Mouse (Mus musculus) layer of hippocampus, adult 18-20 months (tissue): Measurements from ENCODE around the gene Zfp990. TPM values are rescaled to one million over a fixed set of nuclear protein-coding genes. Genes with fewer than 3 reads are reported as not detected.
"Not testable (repeated sequence)": the region's sequence is repeated elsewhere in the genome, so short reads cannot be mapped to it uniquely, and the experiment has no call there.

Experiments used
- DNase-seq, 2 experiments: peaks; one replicate each; pipeline ENCODE4 v3.0.0; 2022; ENCODE audit warnings: low spot score in 2 of 2
- long read RNA-seq: library from polyadenylated mRNA; stranded (forward); transcript quantifications from one replicate; pipeline ENCODE4 v2.0.0, GENCODE M21; 2021
- total RNA-seq, 2 experiments: library from RNA; stranded (reverse); gene quantifications; 2 replicates each; pipeline ENCODE4 v1.2.3; 2021

The Zfp990 gene
- under 1 TPM; 0.12 to 0.20 TPM for total RNA-seq
- long read RNA-seq, result 0 reads

DNA sequence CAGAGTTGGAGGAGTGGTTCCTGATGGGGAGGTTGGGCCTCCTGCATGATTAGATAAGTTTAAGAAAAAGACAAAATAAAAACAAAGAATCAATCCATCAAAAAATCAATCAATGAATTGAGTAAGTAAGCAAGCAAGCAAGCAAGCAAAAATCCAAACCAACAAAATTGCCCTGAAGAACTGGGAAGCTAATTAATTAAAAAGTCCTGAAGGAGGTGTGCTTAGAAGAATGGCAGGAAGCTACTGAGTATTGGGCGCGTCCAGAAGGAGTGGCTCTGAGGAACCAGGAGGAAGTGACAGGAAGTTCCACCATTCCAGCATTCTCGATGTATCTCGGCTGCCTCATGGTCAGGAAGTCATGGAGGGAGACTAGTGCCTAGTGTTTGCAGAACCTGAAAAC, at the start of gene Zfp990:
TSS of gene Zfp990 (plus strand) at position 301 of the 400 bp plus-strand sequence.
- DNase-seq, result not testable (repeated sequence)

DNA sequence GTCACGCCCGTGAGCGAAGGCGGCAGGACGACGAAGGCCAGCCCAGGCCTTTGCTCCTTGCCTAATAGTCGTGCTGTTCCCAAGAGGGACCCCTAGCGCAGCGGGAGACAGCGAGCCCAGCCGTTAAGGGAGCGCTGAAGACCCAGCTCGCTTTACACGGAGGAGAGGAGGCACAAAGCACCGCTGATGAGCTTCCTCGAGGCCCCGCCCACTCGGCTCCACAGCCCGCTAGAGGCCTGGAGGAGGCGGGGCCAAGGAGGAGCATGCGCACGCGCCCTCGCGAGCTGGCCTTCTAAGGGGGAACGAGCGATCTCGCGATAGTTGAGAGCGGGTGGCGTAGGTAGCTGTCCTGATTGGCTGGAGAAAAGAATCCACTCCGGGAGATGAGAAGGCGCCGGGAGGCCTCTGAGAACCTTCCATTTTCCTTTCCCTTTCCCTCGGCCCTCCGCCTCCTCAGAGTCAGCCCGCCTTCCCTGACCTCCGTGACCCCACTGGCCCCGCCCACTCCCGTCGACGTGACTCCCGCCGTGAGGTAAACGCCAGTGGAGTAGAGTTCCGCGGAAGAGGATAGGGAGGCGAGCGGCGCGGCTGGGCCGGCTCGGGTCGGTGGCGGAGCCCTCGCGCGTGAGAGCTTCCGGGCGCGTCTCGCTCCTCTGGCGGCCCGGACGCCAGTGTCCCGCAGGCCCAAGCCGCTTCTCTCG, 46.9 kb upstream of the Zfp990 start:
- not testable (repeated sequence) for DNase-seq

- DNase-seq, result no peak
Observed at GRCm38 (mm10) chr4:145478128-145478527, 32.4 kb upstream of the Zfp990 start.

- not testable (repeated sequence) for DNase-seq
Observed at GRCm38 (mm10) chr4:145480699-145481098, 29.9 kb upstream of the Zfp990 start.

DNA sequence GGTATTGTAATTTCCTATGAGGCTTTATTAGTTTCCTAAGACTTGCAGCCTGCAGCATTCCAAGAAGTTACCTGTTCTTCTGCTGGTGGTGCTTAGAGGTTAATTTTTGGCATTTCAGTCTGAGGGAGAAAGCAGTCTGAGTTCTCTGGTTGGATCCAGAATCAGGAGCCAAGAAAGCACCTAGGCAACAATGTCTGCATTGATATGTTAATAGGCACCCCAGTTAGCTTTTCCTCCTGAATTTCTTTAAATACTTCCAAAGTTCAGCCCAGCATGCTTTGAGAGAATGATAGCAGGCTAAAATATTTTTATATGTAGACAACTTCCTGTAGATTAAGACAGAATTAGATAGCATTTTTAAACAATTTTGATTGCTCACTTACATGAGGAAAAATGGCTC, 21.2 kb upstream of the Zfp990 start:
- no peak for DNase-seq

- DNase-seq, result no peak
Observed at GRCm38 (mm10) chr4:145492132-145492531, 18.4 kb upstream of the Zfp990 start.

DNA sequence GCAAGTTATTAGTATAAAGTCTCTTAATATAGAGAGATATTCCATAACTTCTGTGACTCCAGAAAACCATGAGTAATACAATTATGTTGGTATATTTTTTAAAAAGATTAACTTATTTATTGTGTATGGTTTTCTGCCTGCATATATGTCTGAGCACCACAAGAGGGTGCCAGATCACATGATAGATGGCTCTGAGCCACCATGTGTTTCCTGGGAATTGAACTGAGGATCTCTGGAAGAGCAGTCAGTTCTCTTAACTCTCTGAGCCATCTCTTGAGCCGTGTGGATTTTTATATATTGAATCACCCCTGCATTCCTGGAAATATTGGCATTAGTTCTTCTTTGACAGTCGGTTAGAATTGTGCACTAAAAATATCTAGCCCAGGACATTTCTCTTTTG, 17.2 kb upstream of the Zfp990 start:
- not testable (repeated sequence) for DNase-seq

GRCm38 (mm10) chr4:145514637-145515036, 4.1 kb downstream of the Zfp990 start:
- not testable (repeated sequence) for DNase-seq

GRCm38 (mm10) chr4:145515776-145516565, 5.4 kb downstream of the Zfp990 start:
- DNase-seq, result not testable (repeated sequence)

GRCm38 (mm10) chr4:145517391-145517790, 6.8 kb downstream of the Zfp990 start:
- DNase-seq, result not testable (repeated sequence)

DNA sequence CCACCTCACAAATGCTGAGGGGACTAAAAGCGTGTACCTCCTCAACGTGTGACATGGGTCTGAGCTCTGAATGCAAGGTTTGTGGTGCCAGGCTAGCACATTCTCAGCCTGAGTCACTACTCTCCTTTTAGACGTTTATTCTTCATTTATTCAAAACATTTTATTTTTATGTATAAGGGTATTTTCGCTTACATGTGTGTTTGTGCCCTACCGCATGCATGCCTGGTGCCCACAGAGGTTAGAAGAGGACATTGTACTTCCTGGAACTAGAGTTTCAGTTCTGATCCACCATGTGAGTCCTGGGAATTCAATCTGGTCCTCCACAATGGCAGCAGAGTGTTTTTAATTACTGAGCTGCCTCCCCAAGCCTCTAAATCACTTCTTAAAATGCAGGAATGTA, 33.3 kb downstream of the Zfp990 start:
- DNase-seq, result not testable (repeated sequence)

GRCm38 (mm10) chr4:145545106-145545505, 34.5 kb downstream of the Zfp990 start:
- DNase-seq, result not testable (repeated sequence)

GRCm38 (mm10) chr4:145545734-145546349, 35.3 kb downstream of the Zfp990 start:
- not testable (repeated sequence) for DNase-seq

DNA sequence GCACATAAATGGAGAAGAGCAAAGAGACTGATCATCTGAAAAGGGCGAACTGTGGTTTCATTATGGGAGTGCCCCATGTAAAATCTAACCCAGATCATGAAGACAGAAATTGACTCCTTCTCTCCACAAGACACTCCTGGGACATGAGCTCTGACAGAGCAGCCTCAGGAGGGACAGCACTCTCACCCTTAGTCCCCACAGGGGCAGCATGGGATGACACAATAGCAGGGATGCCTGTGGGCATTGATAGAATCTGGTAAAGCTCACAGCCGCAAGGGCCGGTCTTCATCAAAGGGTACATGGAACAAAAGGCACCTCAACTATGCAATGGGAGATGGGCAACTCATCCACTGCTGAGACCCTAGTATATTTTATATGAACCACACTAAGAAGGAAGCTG, 35.9 kb downstream of the Zfp990 start:
- DNase-seq, result not testable (repeated sequence)

GRCm38 (mm10) chr4:145556680-145557079, 46.1 kb downstream of the Zfp990 start:
- DNase-seq, result no peak

- DNase-seq, result no peak
Observed at GRCm38 (mm10) chr4:145559505-145560099, 49.0 kb downstream of the Zfp990 start.

GRCm38 (mm10) chr4:145564111-145564821, 53.7 kb downstream of the Zfp990 start:
- DNase-seq, result no peak

- not testable (repeated sequence) for DNase-seq
Observed at GRCm38 (mm10) chr4:145570461-145570860, 59.9 kb downstream of the Zfp990 start.

GRCm38 (mm10) chr4:145576623-145577022, 66.1 kb downstream of the Zfp990 start:
- not testable (repeated sequence) for DNase-seq

DNA sequence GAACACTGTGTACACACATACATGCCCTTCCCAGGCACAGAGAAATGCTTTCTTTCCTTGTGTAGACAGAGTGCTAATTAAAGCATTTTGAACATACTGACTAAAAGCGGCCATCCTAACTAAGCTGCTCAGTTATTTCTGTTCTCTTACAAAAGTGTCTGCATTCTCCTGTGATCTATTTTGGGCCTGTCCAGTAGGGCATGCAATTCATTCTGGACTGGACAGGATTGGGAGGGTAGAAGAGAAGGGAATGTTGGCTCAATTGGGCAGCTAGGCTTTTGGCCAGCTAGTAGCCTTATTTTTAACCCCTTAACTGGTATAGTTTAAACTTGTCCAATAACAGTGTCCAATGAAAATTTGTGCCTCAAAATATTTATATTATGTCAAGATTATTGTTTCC, 69.8 kb downstream of the Zfp990 start:
- not testable (repeated sequence) for DNase-seq

DNA sequence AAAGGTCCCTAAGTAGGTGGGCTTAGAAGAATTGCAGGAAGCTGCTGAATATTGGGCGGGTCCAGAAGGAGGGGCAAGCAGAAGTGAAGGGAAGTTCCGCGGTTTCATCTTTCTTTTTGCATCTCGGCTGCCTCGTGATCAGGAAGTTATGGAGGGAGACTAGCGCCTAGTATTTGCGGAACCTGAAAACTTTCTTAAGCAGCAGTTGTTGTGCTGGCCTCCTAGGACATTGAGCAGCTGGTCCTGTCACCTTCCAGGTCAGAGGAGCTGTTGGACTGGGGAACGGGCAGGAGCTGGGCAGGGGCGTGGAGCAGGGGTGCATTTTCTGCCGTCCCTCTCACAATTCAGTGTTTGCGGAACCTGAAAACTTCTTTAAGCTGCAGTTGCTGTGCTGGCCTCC, 74.5 kb downstream of the Zfp990 start, which contains the start of gene Gm13212:
TSS of gene Gm13212 (plus strand) at position 89 of the 400 bp plus-strand sequence.
- DNase-seq, result not testable (repeated sequence)
